Mouse (Mus musculus): ENCODE results near the gene Psmc3.
A peak's percentile ranks its signal among the peaks of the same experiment; 100 is the strongest.

Psmc3 gene

DNA sequence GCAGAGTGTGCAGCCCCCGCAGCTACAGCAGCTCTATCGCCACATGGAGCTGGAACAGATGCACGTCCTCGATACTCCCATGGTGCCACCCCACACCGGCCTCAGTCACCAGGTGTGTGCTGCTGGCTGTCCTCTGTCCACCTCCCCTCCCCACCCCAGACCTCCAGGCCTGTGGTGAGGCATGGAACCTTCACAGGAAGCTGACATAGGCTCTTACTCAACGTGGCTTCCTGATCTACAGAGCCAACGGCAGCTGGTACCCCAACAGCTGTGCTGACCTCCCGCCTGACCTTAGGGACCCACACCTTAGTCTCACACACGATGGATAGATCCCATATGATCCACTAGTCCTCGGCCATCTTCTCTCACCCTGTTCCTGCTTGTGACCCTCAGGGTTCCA, 59.5 kb downstream of the Psmc3 start:
- DNase-seq (ENCODE audit: low spot score in 2 of 2) = no peak

DNA sequence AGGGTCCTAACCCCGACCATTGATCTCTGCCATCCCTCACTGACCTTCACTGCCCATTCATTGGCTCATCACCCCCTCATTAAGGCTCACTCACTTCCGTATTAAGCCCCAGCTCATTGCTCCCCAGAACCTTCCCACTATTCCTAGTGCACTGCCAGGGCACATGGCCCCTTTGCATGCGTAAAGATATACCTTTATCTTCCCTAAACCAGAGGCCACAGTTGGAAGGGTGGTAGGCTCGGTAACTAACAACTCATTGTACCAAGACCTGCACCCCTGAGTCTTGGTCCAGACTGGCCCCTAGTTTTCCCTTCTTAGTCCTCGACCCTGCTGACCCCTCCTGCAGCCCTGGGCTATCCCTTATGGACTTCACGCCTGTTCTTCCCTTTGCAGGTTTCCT, 60.0 kb downstream of the Psmc3 start:
- no peak for DNase-seq (ENCODE audit: low spot score in 2 of 2)

DNA sequence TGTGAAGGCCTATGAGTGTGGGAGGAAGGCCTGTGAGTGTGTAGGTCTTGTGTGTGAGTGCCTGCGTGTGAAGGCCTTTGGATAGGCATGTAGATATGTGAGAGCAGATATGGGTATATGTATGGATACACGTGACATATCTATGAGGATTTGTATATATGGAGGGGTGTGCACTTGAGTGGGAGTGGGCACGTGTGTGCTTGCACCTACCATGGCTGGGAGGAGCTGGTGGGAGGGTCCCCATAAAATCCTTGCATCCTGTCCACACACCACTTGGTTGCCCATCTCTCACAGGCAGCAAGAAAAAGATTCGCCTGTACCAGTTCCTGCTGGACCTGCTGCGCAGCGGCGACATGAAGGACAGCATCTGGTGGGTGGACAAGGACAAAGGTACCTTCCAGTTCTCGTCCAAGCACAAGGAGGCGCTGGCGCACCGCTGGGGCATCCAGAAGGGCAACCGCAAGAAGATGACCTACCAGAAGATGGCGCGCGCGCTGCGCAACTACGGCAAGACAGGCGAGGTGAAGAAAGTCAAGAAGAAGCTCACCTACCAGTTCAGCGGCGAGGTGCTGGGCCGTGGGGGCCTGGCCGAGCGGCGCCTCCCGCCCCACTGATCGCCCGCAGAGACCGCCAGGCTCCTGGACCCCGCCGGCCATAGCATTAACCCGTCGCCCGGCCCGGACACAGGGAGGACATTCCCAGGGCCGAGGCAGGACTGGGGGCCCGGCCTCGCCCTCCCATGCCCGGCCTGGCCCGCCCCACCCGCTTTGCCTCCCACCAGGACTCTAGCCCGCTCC, 61.2 kb downstream of the Psmc3 start:
- peak; percentile 96 to 97 for DNase-seq (ENCODE audit: low spot score in 2 of 2)

DNA sequence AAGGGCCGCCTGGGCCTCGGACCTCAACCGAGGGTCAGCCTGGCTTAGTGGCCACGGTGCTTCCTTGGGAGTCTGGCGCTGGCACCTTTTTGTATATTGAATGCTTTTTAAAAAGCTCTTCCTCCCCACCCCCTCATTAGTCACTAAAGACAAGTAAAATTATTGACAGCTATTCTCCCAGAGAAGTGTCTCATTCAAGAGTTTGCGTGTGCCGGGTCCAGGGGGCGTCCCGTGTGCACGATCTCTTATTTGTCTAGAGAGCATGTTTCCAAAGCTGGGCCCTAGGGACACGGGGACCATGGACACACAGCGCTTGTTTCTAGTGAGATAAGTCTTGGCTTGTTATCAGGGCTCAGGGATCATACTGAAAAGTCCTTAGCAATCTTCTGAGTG, 61.8 kb downstream of the Psmc3 start:
- DNase-seq (ENCODE audit: low spot score in 2 of 2) = no peak
